Mouse (Mus musculus) cortical plate, adult 2 months (tissue): ENCODE measurements around the gene Lrrc3c.

Source experiments
- CTCF ChIP-seq: fragments of 200-500 bp; IDR thresholded peaks from 2 replicates; pipeline ENCODE4 v1.5.1; 2011; ENCODE audit warnings: mild to moderate bottlenecking, control low read depth, low read length; ENCODE audit not compliant: insufficient read depth; ENCODE audit errors: extremely low read depth
- POLR2A ChIP-seq: fragments of 200-500 bp; IDR thresholded peaks from 2 replicates; pipeline ENCODE4 v1.6.1; 2011; ENCODE audit warnings: mild to moderate bottlenecking, low read length, control low read depth; ENCODE audit not compliant: insufficient read depth; ENCODE audit errors: extremely low read depth

GRCm38 (mm10) chr11:98563025-98563424, 35.1 kb upstream of the Lrrc3c start:
- TF ChIP-seq CTCF (no peak), POLR2A (no peak)
